Mouse (Mus musculus) thymus, adult 2 months (tissue): ENCODE data around the gene Ccdc65. TPM values are rescaled to one million over a fixed set of nuclear protein-coding genes. Genes with fewer than 3 reads are reported as not detected.

ENCODE experiments used
- DNase-seq: peaks from one replicate; pipeline ENCODE4 v3.0.0; 2021
- H3K27ac ChIP-seq: fragments of 200-500 bp; 2 replicates; pipeline ENCODE4 v1.5.1; 2012; ENCODE audit warnings: low read length, control low read depth; ENCODE audit not compliant: control insufficient read depth, insufficient read depth
- H3K27me3 ChIP-seq: fragments of 200-500 bp; 2 replicates; pipeline ENCODE4 v1.6.1; 2012; ENCODE audit warnings: mild to moderate bottlenecking, low read length, moderate library complexity, mixed read lengths; ENCODE audit not compliant: control insufficient read depth, insufficient read depth
- H3K36me3 ChIP-seq: fragments of 200-500 bp; 2 replicates; pipeline ENCODE4 v1.6.1; 2012; ENCODE audit warnings: mild to moderate bottlenecking, low read length, moderate library complexity; ENCODE audit not compliant: control insufficient read depth, insufficient read depth
- H3K4me1 ChIP-seq: fragments of 200-500 bp; replicated peaks from 2 replicates; pipeline ENCODE4 v1.6.1; 2012; ENCODE audit warnings: low read length; ENCODE audit not compliant: control insufficient read depth, insufficient read depth
- H3K4me3 ChIP-seq: fragments of 200-500 bp; 2 replicates; pipeline ENCODE4 v1.5.1; 2012; ENCODE audit warnings: mild to moderate bottlenecking, low read length, control low read depth, moderate library complexity; ENCODE audit not compliant: control insufficient read depth, insufficient read depth
- CTCF ChIP-seq: fragments of 200-500 bp; IDR thresholded peaks from 2 replicates; pipeline ENCODE4 v1.5.1; 2012; ENCODE audit warnings: mild to moderate bottlenecking, control low read depth, low read length, moderate library complexity, borderline replicate concordance; ENCODE audit not compliant: control insufficient read depth, poor library complexity, insufficient read depth; ENCODE audit errors: extremely low read depth
- POLR2A ChIP-seq: fragments of 200-500 bp; IDR thresholded peaks from 2 replicates; pipeline ENCODE4 v1.6.1; 2012; ENCODE audit warnings: mild to moderate bottlenecking, low read length, control low read depth, moderate library complexity; ENCODE audit not compliant: control insufficient read depth, poor library complexity, insufficient read depth; ENCODE audit errors: extremely low read depth
- WGBS: fragments of 180-500 bp; shearing (Covaris S2); methylation state at CpG from one replicate; pipeline ENCODE4 v1.1.7; 2018; 5-methylcytosine and 5-hydroxymethylcytosine counted together
- polyA plus RNA-seq: library from polyadenylated mRNA; depleted of rRNA; stranded (reverse); fragments of >200 nt; gene quantifications from 2 replicates; pipeline ENCODE4 v1.2.3, GENCODE M21; 2012; rRNA removed

Gene Ccdc65
- polyA plus RNA-seq: 0.04 and 0.09 TPM in 2 replicates

- Histone ChIP-seq H3K27ac (no peak within 1 kb of the TSS), H3K4me3 (peak within 1 kb of the TSS; percentile 1; the same call in 1 of the 2 replicates), H3K4me1 (peaks cover 5% of the 10 kb centered on the region; the same call in 1 of the 2 replicates), H3K27me3 (peaks cover 2% of the 10 kb centered on the region; the same call in 1 of the 2 replicates), H3K36me3 (no peaks in the 10 kb centered on the region)
- WGBS: 19% methylated on average over 16 of the region's 16 CpGs
- no peak for TF ChIP-seq POLR2A
- DNase-seq: peak; percentile 55
Observed at GRCm38 (mm10) chr15:98707766-98708372, at the start of gene Ccdc65. Gene Ccdc65 (plus strand): TSS chr15:98708207.

DNA sequence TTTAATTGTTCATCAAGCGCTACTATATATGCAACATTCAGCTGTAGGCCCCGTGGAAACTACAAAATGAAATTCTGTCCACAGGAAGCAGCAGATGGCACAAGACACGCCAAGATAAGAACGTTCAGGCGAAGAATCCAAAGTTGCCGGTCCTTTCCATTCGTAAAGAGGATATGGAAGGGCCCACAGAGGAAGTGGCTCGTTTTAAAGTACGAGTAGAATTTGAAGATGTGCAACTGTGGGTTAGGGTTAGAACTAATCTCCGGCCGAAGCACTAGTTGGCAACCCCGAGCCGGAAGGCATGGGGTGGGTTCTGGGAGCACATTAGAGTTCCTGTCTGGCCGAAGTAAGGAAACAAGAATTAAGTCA, 45.8 kb upstream of the Ccdc65 start:
- TF ChIP-seq POLR2A: no peak
- no peak for TF ChIP-seq CTCF
- no peak for DNase-seq

DNA sequence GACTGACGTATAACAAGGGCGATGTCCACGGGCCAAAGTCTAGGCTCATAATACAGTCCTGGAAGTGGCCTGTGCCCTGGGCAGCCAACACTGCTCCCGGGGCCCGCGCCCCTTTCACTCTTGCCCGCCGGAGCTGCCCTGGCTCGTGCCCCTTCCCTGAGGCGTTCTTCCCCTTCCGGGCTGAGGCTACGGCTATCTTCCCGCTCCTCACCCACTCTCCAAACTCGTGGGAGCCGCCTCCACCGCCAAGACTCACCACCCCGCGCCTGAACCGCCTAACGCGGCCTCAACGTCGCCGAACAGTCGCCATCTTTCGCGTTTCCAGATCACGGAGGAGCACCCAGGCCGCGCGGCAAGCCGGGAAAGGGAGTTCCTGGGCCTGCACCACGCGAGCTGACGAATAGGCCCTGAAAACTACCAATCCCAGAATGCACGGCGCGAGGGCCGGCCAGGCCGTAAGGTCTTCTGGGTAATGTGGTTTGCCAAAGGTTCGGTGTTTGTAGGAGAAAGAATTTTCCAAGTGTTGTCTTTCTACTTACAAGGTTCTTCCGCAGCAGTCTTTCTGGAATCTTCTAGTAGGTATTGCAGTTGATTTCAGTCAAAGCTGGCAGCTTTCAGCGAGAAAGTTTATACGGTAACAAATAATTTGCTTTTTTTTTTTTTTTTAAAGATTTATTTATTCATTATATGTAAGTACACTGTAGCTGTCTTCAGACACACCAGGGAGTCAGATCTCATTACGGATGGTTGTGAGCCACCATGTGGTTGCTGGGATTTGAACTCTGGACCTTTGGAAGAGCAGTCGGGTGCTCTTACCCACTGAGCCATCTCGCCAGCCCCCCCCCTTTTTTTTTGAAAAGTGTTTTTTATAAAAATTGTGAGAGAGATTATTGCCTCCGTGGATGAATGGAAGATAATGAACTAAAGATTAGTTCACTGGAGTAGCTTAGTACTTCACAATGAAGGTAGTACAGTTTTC, 45.2 kb upstream of the Ccdc65 start, which contains the start of gene Ddx23:
TSS of gene Ddx23 (minus strand) at position 328 of the 979 bp plus-strand sequence.
- Histone ChIP-seq H3K4me1 (peaks cover 6% of the 10 kb centered on the region; the same call in 1 of the 2 replicates), H3K27ac (peak within 1 kb of the TSS; percentile 39), H3K27me3 (no peaks in the 10 kb centered on the region), H3K4me3 (peak within 1 kb of the TSS; percentile 82), H3K36me3 (peaks cover 8% of the 10 kb centered on the region)
- DNase-seq: peak; percentile 97
- WGBS: 4% methylated on average over 48 of the region's 48 CpGs
- TF ChIP-seq CTCF: 0 out of 2 replicates have a peak, but pooled peaks have one; percentile 17
- TF ChIP-seq POLR2A: peak; percentile 75

More for the DNA sequence above, 45.8 kb upstream of the Ccdc65 start:
- Histone ChIP-seq H3K27me3 (no peaks in the 10 kb centered on the region), H3K36me3 (peaks cover 15% of the 10 kb centered on the region), H3K27ac (peak overlapping the region; percentile 39), H3K4me3 (peak overlapping the region; percentile 82), H3K4me1 (peaks cover 6% of the 10 kb centered on the region; the same call in 1 of the 2 replicates)
- WGBS: under 1% methylated on average over 14 of the region's 14 CpGs

- WGBS: 63% methylated on average over 11 of the region's 11 CpGs
- no peak overlapping the region for H3K27ac ChIP-seq
- H3K36me3 ChIP-seq: no peaks in the 10 kb centered on the region
- H3K4me3 ChIP-seq: no peak overlapping the region
- DNase-seq: no peak
- H3K27me3 ChIP-seq: no peaks in the 10 kb centered on the region
- TF ChIP-seq POLR2A (no peak), CTCF (no peak)
- H3K4me1 ChIP-seq: peaks cover 6% of the 10 kb centered on the region; the same call in 1 of the 2 replicates
Observed at GRCm38 (mm10) chr15:98664042-98664907, 43.7 kb upstream of the Ccdc65 start.

DNA sequence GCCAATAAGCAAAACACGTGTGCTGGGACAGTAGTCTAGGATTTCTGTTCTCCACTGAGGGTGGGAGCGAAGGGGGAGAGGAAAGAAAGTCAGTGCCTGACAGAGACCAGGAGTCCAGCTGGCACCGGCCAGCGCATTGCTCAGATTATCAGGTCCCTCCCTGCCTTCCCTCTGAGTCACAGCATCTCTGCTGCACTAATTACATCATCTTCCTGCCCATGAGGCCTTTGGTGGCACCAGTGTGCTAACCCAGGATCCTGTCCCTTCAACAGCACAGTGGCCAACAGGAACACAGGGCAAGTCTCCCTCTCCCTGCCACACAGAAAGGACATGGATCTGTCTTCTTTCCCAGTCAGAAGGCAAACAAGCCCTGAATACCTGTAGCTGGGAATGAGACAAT, 35.4 kb upstream of the Ccdc65 start:
- Histone ChIP-seq H3K27me3 (peaks cover 9% of the 10 kb centered on the region; the same call in 1 of the 2 replicates), H3K36me3 (no peaks in the 10 kb centered on the region), H3K4me1 (peaks cover 14% of the 10 kb centered on the region), H3K27ac (no peak overlapping the region), H3K4me3 (no peak overlapping the region)
- no peak for TF ChIP-seq POLR2A
- no peak for TF ChIP-seq CTCF
- 90% methylated on average over 4 of the region's 4 CpGs for WGBS
- DNase-seq: no peak

DNA sequence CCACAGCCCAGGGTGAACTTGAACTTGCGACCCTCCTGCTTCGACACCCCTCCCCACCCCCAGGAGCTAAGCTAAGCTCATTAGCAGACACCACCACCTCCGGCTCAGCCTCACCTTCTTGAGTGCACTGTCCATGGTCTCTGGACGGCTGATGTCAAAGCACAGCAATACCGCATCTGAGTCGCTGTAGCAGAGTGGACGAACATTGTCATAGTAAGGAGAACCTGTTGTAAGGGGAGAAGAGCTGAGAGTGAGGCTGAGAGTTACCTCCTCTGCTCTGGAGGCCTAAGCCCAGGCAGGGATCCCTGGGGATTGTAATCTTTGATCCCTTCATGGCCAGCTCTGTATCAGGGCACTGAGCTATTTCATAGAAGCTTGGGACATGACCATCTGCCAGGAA, 34.3 kb upstream of the Ccdc65 start:
- Histone ChIP-seq H3K4me3 (no peak overlapping the region), H3K36me3 (no peaks in the 10 kb centered on the region), H3K4me1 (peaks cover 14% of the 10 kb centered on the region), H3K27ac (no peak overlapping the region), H3K27me3 (peaks cover 9% of the 10 kb centered on the region; the same call in 1 of the 2 replicates)
- WGBS: 95% methylated on average over 7 of the region's 7 CpGs
- TF ChIP-seq POLR2A: no peak
- TF ChIP-seq CTCF: no peak
- DNase-seq: no peak
